Mouse (Mus musculus): Measurements from ENCODE around the gene Lama2. TPM values are rescaled to one million over a fixed set of nuclear protein-coding genes. Genes with fewer than 3 reads are reported as not detected.

Gene Lama2
- polyA plus RNA-seq, 1 experiment from 2014 or later, result 19.3 TPM

DNA sequence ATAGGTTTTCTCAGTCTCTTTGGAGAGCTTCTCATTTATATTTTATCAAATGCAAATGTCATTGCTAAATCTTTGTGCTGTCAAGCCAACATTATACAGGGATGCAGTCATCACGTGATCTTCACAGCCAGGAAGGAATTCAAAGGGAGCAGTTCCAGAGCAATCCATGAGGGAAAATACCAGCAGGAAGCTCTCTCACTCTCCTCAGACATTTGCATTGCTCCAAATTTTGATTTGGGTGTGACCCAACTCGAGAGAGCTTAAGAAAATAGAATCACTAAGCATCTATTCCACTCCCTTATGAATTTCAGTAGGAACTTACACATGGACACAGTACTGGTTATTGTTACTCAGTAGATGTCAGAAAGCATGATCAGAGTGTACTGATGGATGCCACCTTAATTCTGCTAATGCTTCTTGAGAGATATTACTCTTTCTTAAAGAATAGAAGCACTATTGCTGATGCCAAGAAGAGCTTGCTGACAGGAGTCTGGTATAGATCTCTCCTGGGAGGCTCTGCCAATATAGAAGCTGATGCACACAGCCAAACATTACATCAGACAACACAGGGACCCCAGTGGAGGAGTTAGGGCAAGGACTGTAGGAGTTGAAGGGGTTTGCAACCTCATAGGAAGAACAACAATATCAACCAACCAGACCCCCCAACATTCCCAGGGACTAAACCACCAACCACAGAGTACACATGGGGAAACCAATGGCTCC, 236.5 kb downstream of the Lama2 start:
- Histone ChIP-seq H3K4me1 (replicated peaks) (no peaks in the 10 kb centered on the region), H3K27ac (no peak overlapping the region), H3K36me3 (no peaks in the 10 kb centered on the region), H3K4me2 (no peak overlapping the region), H3K4me3 (no peak overlapping the region), H3K9ac (no peak overlapping the region), H3K9me3 (replicated peaks) (no peaks in the 10 kb centered on the region), H3K27me3 (no peaks in the 10 kb centered on the region)
- WGBS, result 38% methylated on average over 2 of the region's 2 CpGs
- no peak for ATAC-seq (replicated peaks; ENCODE audit: insufficient number of reproducible peaks, insufficient read depth, low FRiP score, low read depth)

DNA sequence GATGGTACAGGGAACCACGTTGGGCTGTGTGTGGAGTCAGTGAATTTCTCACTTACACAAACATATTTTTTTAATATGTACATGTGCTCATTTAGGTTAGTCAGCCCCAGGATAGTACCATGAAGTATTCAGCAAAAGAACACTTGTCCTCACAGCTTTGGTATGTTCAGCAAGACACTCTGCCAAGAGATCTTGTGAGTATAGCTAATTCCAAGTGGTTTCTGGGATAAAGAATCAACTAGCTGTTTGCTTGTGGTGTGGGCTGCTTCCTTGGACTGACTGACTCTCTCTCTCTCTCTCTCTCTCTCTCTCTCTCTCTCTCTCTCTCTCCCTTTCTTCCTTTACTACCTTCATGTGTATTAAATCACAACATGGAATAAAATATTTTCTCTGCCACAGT, 241.3 kb downstream of the Lama2 start:
- no peak overlapping the region for H3K27ac ChIP-seq
- no peak for ATAC-seq (replicated peaks; ENCODE audit: insufficient number of reproducible peaks, insufficient read depth, low FRiP score, low read depth)

GRCm38 (mm10) chr10:27344278-27344677, 275.3 kb downstream of the Lama2 start:
- Histone ChIP-seq H3K4me2 (no peak overlapping the region), H3K9ac (no peak overlapping the region), H3K27ac (no peak overlapping the region), H3K27me3 (no peaks in the 10 kb centered on the region), H3K36me3 (no peaks in the 10 kb centered on the region), H3K4me3 (no peak overlapping the region), H3K4me1 (replicated peaks) (no peaks in the 10 kb centered on the region), H3K9me3 (replicated peaks) (no peaks in the 10 kb centered on the region)
- WGBS, result 55% methylated on average over 7 of the region's 7 CpGs
- ATAC-seq (replicated peaks; ENCODE audit: insufficient number of reproducible peaks, insufficient read depth, low FRiP score, low read depth), result no peak

More for the DNA sequence above, 241.3 kb downstream of the Lama2 start:
- no peaks in the 10 kb centered on the region for H3K36me3 ChIP-seq
- H3K4me1 ChIP-seq (replicated peaks), result no peaks in the 10 kb centered on the region
- H3K4me2 ChIP-seq, result no peak overlapping the region
- no peaks in the 10 kb centered on the region for H3K27me3 ChIP-seq
- 49% methylated on average over 1 of the region's 1 CpGs for WGBS
- no peaks in the 10 kb centered on the region for H3K9me3 ChIP-seq (replicated peaks)
- H3K9ac ChIP-seq, result no peak overlapping the region
- H3K4me3 ChIP-seq, result no peak overlapping the region

GRCm38 (mm10) chr10:27322410-27322990, 297.1 kb downstream of the Lama2 start:
- Histone ChIP-seq H3K27me3 (no peaks in the 10 kb centered on the region), H3K27ac (no peak overlapping the region), H3K4me3 (no peak overlapping the region), H3K4me2 (no peak overlapping the region), H3K9ac (no peak overlapping the region), H3K36me3 (no peaks in the 10 kb centered on the region), H3K4me1 (replicated peaks) (no peaks in the 10 kb centered on the region), H3K9me3 (replicated peaks) (no peaks in the 10 kb centered on the region)
- ATAC-seq (replicated peaks; ENCODE audit: insufficient number of reproducible peaks, insufficient read depth, low FRiP score, low read depth), result no peak
- WGBS, result 75% methylated on average over 4 of the region's 4 CpGs

DNA sequence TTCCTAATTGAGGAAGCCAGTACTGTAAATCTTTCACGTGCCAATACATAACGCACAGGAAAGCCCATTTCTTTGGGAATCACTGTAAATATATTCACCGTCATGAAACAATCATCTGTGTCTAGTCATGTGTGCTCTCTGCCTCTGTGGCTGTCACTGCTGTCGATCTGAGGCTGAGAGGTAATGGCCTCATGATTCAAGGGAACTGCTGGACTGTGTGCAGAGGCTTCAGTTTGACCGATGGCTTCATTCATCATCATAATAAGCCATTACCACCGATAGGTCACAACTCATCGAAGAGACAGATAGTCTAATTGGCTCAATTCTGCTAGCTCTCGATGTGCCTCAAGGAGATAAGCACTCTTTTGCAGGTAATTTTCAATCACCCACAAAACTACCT, 312.1 kb downstream of the Lama2 start:
- H3K4me1 ChIP-seq (replicated peaks), result no peaks in the 10 kb centered on the region
- H3K4me2 ChIP-seq, result no peak overlapping the region
- WGBS, result 74% methylated on average over 8 of the region's 8 CpGs
- H3K4me3 ChIP-seq, result no peak overlapping the region
- no peak overlapping the region for H3K9ac ChIP-seq
- no peaks in the 10 kb centered on the region for H3K27me3 ChIP-seq
- no peak overlapping the region for H3K27ac ChIP-seq
- H3K36me3 ChIP-seq, result no peaks in the 10 kb centered on the region
- H3K9me3 ChIP-seq (replicated peaks), result no peaks in the 10 kb centered on the region
- no peak for ATAC-seq (replicated peaks; ENCODE audit: insufficient number of reproducible peaks, insufficient read depth, low FRiP score, low read depth)

DNA sequence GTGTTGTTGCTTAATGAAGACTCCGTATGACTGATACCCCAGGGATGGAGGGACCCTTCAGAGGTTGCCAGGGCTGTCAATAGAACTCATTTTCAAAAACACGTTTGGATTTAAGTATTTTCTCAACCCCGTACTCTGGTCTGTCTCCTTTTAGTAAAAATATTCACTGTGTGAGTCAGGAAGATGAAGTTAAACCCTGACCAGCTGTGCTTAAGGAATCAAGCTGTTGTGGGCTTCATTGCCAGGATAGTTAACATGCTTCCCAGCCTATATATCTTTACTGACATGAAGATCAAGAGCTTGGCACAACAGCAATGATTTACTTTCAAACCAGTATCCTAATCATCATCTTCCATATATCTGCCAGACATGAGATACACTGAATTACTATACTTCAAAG, 314.3 kb downstream of the Lama2 start:
- no peak overlapping the region for H3K9ac ChIP-seq

DNA sequence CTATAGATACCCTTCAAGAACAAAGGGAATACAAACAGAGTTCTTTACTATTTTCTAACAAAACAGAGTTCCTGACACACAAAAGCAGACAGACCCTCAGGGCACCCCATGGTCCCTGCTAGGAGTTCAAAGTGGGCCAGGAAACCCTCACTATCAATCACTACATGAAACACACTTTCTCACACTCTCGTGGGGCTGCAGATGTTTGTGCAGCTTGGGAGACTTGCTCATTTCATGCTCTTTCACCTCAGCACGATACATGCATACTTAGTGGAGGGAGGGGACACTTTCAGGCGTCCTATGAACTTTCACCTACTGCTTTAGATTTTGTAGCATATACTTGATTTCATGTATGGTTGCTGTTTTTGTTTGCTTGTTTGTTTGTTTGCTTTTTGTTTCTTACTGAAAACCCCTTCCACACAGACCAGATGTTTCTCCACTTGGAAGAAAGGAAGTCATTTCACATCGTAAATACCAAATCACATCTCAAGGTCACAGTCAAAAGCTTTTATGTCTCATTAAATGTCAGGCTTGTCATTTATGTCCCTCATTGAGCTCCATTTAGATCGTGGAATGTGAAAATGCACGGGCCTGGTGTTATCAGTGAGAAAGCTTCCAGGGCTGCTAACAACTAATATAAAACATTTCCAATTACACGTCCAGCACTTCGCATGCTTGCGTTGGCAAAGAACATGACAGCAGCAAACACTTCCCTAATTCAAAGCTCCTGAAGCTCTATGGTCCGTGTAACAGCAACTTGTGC, 334.3 kb downstream of the Lama2 start:
- WGBS, result 26% methylated on average over 10 of the region's 10 CpGs
- peak overlapping the region; percentile 33; the same call in 1 of the 2 replicates for H3K4me2 ChIP-seq
- H3K36me3 ChIP-seq, result no peaks in the 10 kb centered on the region
- H3K27me3 ChIP-seq, result no peaks in the 10 kb centered on the region
- no peaks in the 10 kb centered on the region for H3K9me3 ChIP-seq (replicated peaks)
- 0 out of 2 replicates have a peak, but pooled peaks have one; percentile 53 for ATAC-seq (replicated peaks; ENCODE audit: insufficient number of reproducible peaks, insufficient read depth, low FRiP score, low read depth)
- H3K4me3 ChIP-seq, result no peak overlapping the region
- no peak overlapping the region for H3K9ac ChIP-seq
- peak overlapping the region; percentile 51 for H3K27ac ChIP-seq
- 0 out of 2 replicates have a peak, but pooled peaks cover 8% of the 10 kb centered on the region for H3K4me1 ChIP-seq (replicated peaks)

More for the DNA sequence above, 314.3 kb downstream of the Lama2 start:
- no peaks in the 10 kb centered on the region for H3K4me1 ChIP-seq (replicated peaks)
- H3K4me3 ChIP-seq, result no peak overlapping the region
- no peaks in the 10 kb centered on the region for H3K36me3 ChIP-seq
- no peak for ATAC-seq (replicated peaks; ENCODE audit: insufficient number of reproducible peaks, insufficient read depth, low FRiP score, low read depth)
- no peaks in the 10 kb centered on the region for H3K27me3 ChIP-seq
- WGBS, result 57% methylated on average over 3 of the region's 3 CpGs
- H3K4me2 ChIP-seq, result no peak overlapping the region
- no peak overlapping the region for H3K27ac ChIP-seq
- no peaks in the 10 kb centered on the region for H3K9me3 ChIP-seq (replicated peaks)

DNA sequence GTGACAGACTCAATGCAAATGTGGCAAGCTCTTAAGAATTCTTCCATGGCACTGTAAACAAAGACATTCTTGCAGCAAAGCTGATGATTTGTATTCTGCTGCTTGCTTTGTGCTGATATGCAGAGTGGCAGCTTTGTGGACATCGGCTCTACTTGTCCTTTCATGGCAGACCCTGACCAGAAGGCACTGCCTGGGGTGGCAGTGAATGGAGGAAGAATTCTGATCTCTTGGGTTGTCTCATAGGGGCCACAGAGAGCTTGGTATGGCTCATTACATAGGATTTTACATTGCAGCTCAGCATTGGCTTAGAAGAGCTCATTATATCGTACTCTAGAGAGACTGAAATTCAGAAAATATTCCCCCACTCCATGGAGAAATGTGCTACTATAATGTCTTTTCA, 352.1 kb downstream of the Lama2 start:
- no peak overlapping the region for H3K27ac ChIP-seq
- H3K4me1 ChIP-seq (replicated peaks), result no peaks in the 10 kb centered on the region
- H3K9me3 ChIP-seq (replicated peaks), result no peaks in the 10 kb centered on the region
- H3K27me3 ChIP-seq, result no peaks in the 10 kb centered on the region
- no peaks in the 10 kb centered on the region for H3K36me3 ChIP-seq
- no peak overlapping the region for H3K4me3 ChIP-seq
- H3K9ac ChIP-seq, result no peak overlapping the region
- 70% methylated on average over 2 of the region's 2 CpGs for WGBS
- no peak for ATAC-seq (replicated peaks; ENCODE audit: insufficient number of reproducible peaks, insufficient read depth, low FRiP score, low read depth)
- H3K4me2 ChIP-seq, result no peak overlapping the region

- no peak overlapping the region for H3K4me2 ChIP-seq
- H3K4me3 ChIP-seq, result no peak overlapping the region
- no peaks in the 10 kb centered on the region for H3K9me3 ChIP-seq (replicated peaks)
- H3K9ac ChIP-seq, result no peak overlapping the region
- no peaks in the 10 kb centered on the region for H3K4me1 ChIP-seq (replicated peaks)
- H3K27ac ChIP-seq, result no peak overlapping the region
- H3K27me3 ChIP-seq, result no peaks in the 10 kb centered on the region
- 56% methylated on average over 2 of the region's 2 CpGs for WGBS
- H3K36me3 ChIP-seq, result no peaks in the 10 kb centered on the region
- no peak for ATAC-seq (replicated peaks; ENCODE audit: insufficient number of reproducible peaks, insufficient read depth, low FRiP score, low read depth)
These were observed 353.7 kb downstream of the Lama2 start for GRCm38 (mm10) chr10:27265812-27266211.

DNA sequence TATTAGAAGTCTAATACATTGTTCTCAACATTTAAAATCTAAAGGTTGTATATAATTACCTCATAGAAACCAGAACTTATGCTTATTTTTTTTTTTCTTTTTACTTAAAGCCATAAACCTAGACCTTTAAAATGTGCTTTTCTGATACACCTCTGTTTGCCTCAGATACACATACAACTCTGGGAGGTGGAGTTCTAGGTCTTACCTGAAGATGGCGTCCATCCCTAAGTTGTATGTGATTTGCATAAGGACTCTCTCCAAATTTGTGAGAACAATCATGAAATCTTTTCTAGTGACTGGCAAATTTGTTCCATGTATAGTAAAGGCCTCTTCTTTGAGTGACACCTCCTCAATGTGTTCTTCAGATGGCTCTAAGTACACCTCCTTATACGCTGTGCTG, 354.8 kb downstream of the Lama2 start:
- ATAC-seq (replicated peaks; ENCODE audit: insufficient number of reproducible peaks, insufficient read depth, low FRiP score, low read depth), result no peak
- H3K4me2 ChIP-seq, result no peak overlapping the region
- no peaks in the 10 kb centered on the region for H3K9me3 ChIP-seq (replicated peaks)
- WGBS, result 52% methylated on average over 2 of the region's 2 CpGs
- H3K27me3 ChIP-seq, result no peaks in the 10 kb centered on the region
- H3K36me3 ChIP-seq, result no peaks in the 10 kb centered on the region
- H3K9ac ChIP-seq, result no peak overlapping the region
- no peaks in the 10 kb centered on the region for H3K4me1 ChIP-seq (replicated peaks)
- H3K4me3 ChIP-seq, result no peak overlapping the region
- H3K27ac ChIP-seq, result no peak overlapping the region

- H3K27me3 ChIP-seq, result no peaks in the 10 kb centered on the region
- ATAC-seq (replicated peaks; ENCODE audit: insufficient number of reproducible peaks, insufficient read depth, low FRiP score, low read depth), result no peak
- no peaks in the 10 kb centered on the region for H3K36me3 ChIP-seq
- H3K27ac ChIP-seq, result no peak overlapping the region
- H3K4me3 ChIP-seq, result no peak overlapping the region
- no peaks in the 10 kb centered on the region for H3K9me3 ChIP-seq (replicated peaks)
- WGBS, result 98% methylated on average over 1 of the region's 1 CpGs
- no peaks in the 10 kb centered on the region for H3K4me1 ChIP-seq (replicated peaks)
- H3K4me2 ChIP-seq, result no peak overlapping the region
- H3K9ac ChIP-seq, result no peak overlapping the region
These were observed 369.8 kb downstream of the Lama2 start for GRCm38 (mm10) chr10:27249741-27250140.

Measured in heart, embryonic 15.5 days (tissue).